ENCODE assay signal across 46 mouse cellular contexts in genomic region chr3:36074231-36074630, GRCm38 (mm10). TPM values are rescaled to one million over a fixed set of nuclear protein-coding genes. Genes with fewer than 3 reads are reported as not detected.
"Had no signal": no experiment of that assay in that cellular context is flagged by ENCODE, and none has a peak within 500 bp of the region (broad histone marks: within the 10 kb centered on the region; RNA-seq: fewer than 3 reads in every experiment).

No protein-coding gene starts in this region.

- H3K9ac ChIP-seq: limb, embryonic 12.5 days; limb, embryonic 13.5 days; limb, embryonic 15.5 days; liver, embryonic 12.5 days; liver, embryonic 13.5 days; liver, embryonic 14.5 days; liver, embryonic 15.5 days; liver, postnatal 0 days; lung, embryonic 14.5 days; lung, embryonic 15.5 days; midbrain, embryonic 12.5 days; midbrain, embryonic 13.5 days; midbrain, embryonic 15.5 days; neural tube, embryonic 12.5 days had no signal

- H3K27me3 ChIP-seq: limb, embryonic 12.5 days; limb, embryonic 13.5 days; limb, embryonic 15.5 days; liver, embryonic 12.5 days; liver, embryonic 13.5 days; liver, embryonic 15.5 days; lung, embryonic 15.5 days; megakaryocyte, embryonic 14.5 days; midbrain, embryonic 12.5 days; midbrain, embryonic 13.5 days; midbrain, embryonic 15.5 days; neural tube, embryonic 12.5 days had no signal

- ATAC-seq: liver, embryonic 12.5 days; liver, postnatal 0 days; lung, postnatal 0 days; midbrain, embryonic 13.5 days; midbrain, embryonic 15.5 days; midbrain, embryonic 16.5 days had no signal

- DNase-seq: left cerebral cortex, postnatal 4 days; liver; liver, embryonic 13.5 days; liver, postnatal 0 days; lung, adult 18-20 months; lung, adult 2 months; lung, embryonic 14.5 days; lung, postnatal 10 days; lung, postnatal 14 days; lung, postnatal 36 days; lung, postnatal 4 days; midbrain, embryonic 14.5 days had no signal

- H3K4me3 ChIP-seq: limb, embryonic 10.5 days; limb, embryonic 12.5 days; limb, embryonic 13.5 days; limb, embryonic 15.5 days; liver, embryonic 12.5 days; liver, embryonic 13.5 days; liver, embryonic 15.5 days; lung, embryonic 15.5 days; megakaryocyte, embryonic 14.5 days; midbrain, embryonic 10.5 days; midbrain, embryonic 12.5 days; midbrain, embryonic 13.5 days; midbrain, embryonic 15.5 days; myocyte; neural tube, embryonic 12.5 days had no signal

- H3K4me1 ChIP-seq: limb, embryonic 10.5 days; limb, embryonic 12.5 days; limb, embryonic 13.5 days; limb, embryonic 15.5 days; liver, embryonic 12.5 days; liver, embryonic 13.5 days; liver, embryonic 15.5 days; lung, embryonic 15.5 days; midbrain, embryonic 10.5 days; midbrain, embryonic 12.5 days; midbrain, embryonic 13.5 days; midbrain, embryonic 15.5 days; neural tube, embryonic 12.5 days had no signal

- H3K9me3 ChIP-seq: limb, embryonic 10.5 days; limb, embryonic 12.5 days; limb, embryonic 13.5 days; limb, embryonic 15.5 days; liver, embryonic 12.5 days; liver, embryonic 13.5 days; liver, embryonic 15.5 days; lung, embryonic 15.5 days; megakaryocyte, embryonic 14.5 days; midbrain, embryonic 10.5 days; midbrain, embryonic 12.5 days; midbrain, embryonic 13.5 days; midbrain, embryonic 15.5 days; neural tube, embryonic 12.5 days had no signal

- H3K4me2 ChIP-seq: limb, embryonic 12.5 days; limb, embryonic 13.5 days; limb, embryonic 15.5 days; liver, embryonic 11.5 days; liver, embryonic 12.5 days; liver, embryonic 13.5 days; liver, embryonic 15.5 days; lung, embryonic 14.5 days; lung, embryonic 15.5 days; midbrain, embryonic 11.5 days; midbrain, embryonic 12.5 days; midbrain, embryonic 13.5 days; midbrain, embryonic 15.5 days; neural tube, embryonic 12.5 days had no signal

- H3K27ac ChIP-seq: limb, embryonic 10.5 days; limb, embryonic 12.5 days; limb, embryonic 13.5 days; limb, embryonic 15.5 days; liver, embryonic 12.5 days; liver, embryonic 13.5 days; liver, embryonic 14.5 days; liver, embryonic 15.5 days; lung, embryonic 15.5 days; macrophage; midbrain, embryonic 10.5 days; midbrain, embryonic 12.5 days; midbrain, embryonic 13.5 days; midbrain, embryonic 15.5 days; neural tube, embryonic 12.5 days had no signal

RNA-seq across cellular contexts. Expression of gene Ccdc144b, which starts 20.9 kb away (rescaled TPM):
- total RNA-seq: left cerebral cortex, postnatal 10 days; left cerebral cortex, postnatal 14 days; left cerebral cortex, postnatal 25 days; left cerebral cortex, postnatal 36 days; left cerebral cortex, postnatal 4 days; liver, adult 2 months; megakaryocyte progenitor cell, adult 5-6 weeks; megakaryocyte-erythroid progenitor cell, adult 5-6 weeks; midbrain, postnatal 0 days; monocyte, adult 5-6 weeks had no signal
- polyA plus RNA-seq: limb, embryonic 10.5 days; limb, embryonic 11.5 days; limb, embryonic 12.5 days; limb, embryonic 14.5 days; limb, embryonic 15.5 days; liver, adult 2 months; liver, embryonic 11.5 days; liver, embryonic 12.5 days; liver, embryonic 13.5 days; liver, embryonic 14.5 days; liver, embryonic 15.5 days; liver, embryonic 16.5 days; liver, postnatal 0 days; lung, adult 2 months; lung, embryonic 14.5 days; lung, embryonic 15.5 days; lung, embryonic 16.5 days; lung, postnatal 0 days; macrophage; midbrain, embryonic 10.5 days; midbrain, embryonic 11.5 days; midbrain, embryonic 12.5 days; midbrain, embryonic 13.5 days; midbrain, embryonic 14.5 days; midbrain, embryonic 15.5 days; midbrain, embryonic 16.5 days; myocyte; neural tube, embryonic 11.5 days; neural tube, embryonic 12.5 days had no signal
